Mouse (Mus musculus) olfactory bulb, adult 2 months (tissue): ENCODE measurements around the gene Map1lc3a.

Experiments
- CTCF ChIP-seq: fragments of 200-500 bp; IDR thresholded peaks from 2 replicates; pipeline ENCODE4 v1.5.1; 2012; ENCODE audit warnings: low read depth, mild to moderate bottlenecking, low read length, moderate library complexity; ENCODE audit not compliant: insufficient read depth
- POLR2A ChIP-seq: fragments of 200-500 bp; IDR thresholded peaks from 2 replicates; pipeline ENCODE4 v1.6.1; 2012; ENCODE audit warnings: mild to moderate bottlenecking, low read depth, low read length, moderate library complexity; ENCODE audit not compliant: insufficient read depth

GRCm38 (mm10) chr2:155273603-155274002 is 2.5 kb upstream of the Map1lc3a start:
- TF ChIP-seq POLR2A = no peak
- TF ChIP-seq CTCF = no peak
